Mouse (Mus musculus) cerebellum, postnatal 4 days (tissue): ENCODE data around the gene Mrpl34.

Experiments used
- DNase-seq, 2 experiments: peaks; one replicate each; pipeline ENCODE4 v3.0.0; 2022; ENCODE audit warnings: low spot score in 2 of 2, mixed read lengths in 1 of 2

Mrpl34 gene

DNA sequence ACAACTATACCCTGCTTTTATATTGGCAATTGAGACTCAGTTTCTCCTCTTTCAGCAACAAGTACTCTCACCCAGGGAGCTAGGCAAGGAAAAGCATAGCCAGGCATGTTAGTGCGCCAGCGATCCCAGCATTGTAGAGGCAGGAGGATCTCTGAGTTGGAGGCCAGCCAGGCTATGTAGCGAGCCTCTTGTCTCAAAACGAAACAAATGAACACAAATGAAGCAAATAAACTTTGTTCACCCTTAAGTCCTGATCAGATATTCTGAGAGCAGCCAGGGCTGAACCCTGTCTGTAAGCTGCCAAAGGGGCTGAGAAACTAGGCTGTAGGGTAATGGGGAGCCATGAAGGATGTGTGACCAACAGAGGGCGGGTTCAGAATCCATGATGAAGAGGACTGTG lies 31.1 kb downstream of the Mrpl34 start:
- no peak for DNase-seq

DNA sequence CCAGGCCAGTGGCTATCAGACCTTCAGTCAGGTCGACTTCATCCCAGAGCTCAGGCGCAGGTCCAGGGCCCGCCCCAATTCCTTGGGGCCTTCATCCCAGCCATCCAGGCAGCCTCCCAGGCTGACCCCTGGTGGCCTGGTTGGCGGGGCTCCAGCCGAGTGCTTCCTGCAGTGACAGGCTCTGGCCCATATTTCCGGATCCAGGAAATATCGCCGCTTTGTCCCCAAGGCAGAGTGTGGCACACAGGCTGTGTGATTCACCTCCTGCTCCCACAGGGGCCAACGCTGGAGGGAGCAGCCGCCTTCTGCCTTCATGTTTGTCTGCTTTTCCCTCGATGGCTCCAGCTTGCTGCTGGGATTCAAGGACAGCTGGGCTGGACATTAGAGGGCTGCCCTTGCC lies 31.7 kb downstream of the Mrpl34 start:
- DNase-seq, result peak; percentile 53 to 60

DNA sequence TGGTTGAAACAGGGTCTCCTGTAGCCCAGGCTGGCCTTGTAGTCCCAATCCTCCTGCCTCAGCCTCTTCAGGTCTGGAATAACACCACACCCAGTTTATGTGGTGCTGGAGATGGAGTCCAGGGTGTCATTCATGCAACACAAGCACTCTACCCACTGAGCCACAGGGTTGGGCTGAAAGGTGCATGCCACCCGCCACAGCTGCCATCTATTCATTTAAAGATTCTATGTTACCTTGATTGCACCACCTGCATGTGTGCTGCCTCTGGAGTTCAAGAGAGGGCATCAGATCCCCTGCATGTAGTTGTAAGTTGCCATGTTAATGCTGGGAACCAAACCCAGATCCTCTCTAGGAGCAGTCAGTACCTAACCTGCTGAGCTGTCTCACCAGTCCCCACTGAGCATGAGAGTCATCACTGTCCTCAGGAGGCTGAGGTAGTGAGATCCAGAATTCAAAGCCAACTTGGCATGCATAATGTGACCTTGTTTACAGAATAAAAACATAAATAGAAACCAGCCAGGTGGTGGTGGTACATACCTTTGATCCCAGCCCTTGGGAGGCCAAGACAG lies 32.4 kb downstream of the Mrpl34 start:
- no peak for DNase-seq

DNA sequence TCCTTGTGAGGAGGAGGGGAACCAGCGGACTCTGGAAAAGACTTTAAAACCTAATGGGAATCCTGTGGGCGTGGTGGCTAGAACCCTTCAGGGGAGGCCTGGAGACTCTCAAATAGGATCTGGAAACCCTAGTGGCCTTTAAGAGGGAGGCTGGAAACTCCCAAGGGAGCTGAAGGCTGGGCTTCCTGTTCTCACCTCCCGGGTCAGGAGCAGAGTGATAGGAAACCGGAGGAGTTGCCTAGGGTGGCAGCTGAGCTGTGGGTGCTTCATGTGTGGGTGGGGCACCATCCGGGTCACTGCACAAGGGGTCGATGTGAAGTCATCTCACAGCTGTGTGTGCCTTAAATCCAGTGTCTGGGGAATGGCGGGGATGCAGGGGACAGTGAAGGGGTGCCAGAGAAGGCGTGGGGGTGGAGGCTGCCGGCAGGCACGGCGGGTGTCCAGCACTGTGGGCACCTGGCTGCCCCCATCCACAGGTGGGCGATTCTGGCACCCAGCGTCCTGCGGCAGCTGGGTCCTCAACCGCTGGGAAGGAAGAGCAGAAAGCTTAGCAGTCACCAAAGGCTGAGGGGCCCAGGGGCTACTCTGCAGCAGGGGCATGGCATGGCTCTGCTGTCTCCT lies 33.2 kb downstream of the Mrpl34 start:
- no peak for DNase-seq

DNA sequence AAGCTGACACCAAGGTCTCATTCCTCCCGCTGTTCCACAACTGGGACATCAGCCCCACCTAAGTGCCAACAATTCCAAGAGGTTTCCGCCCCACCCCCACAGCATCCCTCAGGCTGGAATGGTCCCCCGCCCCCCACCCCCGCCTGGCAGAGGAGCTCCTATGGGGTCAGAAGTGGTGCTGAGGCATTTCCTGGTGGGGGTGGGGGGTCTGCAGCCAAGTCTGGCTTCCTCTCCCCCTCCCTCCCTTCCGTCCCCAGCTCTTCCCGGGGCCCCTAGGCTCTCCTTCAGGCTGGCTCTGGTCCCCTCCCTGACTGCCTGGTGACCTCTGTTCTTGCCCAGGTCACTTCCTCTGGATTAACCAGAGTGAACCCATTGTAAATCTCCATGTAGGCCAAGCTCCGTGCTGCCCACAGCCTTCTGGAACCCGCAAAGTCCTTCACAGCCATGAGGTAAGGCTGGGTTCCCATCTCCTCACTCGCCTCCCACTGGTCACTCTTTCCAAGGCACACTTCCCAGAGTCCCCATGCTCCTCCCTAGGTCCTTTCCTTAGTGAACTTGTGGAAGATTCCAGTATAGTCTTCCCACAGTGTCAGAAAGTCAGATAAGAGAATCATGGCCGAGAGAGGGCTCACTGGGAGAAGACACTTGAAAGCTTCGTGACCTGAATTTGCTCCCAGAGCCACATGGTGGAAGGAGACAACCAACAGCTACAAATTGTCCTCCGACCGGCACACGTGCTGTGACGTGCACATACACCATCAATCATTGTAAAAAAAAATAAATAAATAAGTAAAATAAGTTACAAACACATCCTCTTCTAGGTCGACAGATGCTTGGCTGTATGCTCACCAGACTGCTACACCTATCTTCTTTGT lies 34.3 kb downstream of the Mrpl34 start:
- DNase-seq, result no peak

DNA sequence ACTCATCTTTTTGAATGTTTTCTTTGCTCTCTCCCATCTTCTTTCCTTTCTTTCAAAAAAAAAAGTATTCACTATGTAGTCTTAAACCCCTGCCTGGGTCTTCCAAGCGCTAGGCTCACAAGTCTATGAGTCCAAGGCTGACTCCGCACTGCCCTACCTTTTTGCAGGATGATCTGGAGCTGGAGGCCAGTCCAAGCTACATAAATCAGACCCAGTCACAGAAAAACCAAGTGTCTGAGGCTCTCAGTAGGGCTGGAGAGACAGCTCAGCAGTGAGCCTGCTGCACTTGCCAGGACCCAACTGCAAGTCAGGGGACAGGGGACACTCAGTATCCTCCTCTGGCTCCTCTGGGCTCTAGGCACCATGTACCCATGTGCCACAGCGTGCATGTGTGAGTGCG lies 39.6 kb downstream of the Mrpl34 start:
- DNase-seq, result no peak

DNA sequence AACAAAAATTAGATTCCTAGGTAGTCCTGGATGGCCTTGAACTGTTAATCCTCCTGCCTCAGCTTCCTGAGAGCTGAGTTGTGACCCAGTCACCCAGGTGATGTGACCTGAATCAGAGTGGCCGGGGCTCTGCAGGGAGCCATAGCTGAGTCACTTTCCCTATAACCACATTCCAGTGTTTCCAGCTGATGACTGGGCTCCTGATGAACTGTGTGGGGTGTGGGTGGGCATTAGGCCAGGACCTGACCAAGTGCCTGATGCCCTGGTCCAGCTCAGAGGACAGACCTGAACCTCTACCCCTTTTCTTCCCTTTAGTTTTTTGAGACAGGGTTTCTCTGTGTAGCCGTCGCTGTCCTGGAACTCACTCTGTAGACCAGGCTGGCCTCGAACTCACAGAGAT lies 40.6 kb downstream of the Mrpl34 start:
- DNase-seq, result no peak

DNA sequence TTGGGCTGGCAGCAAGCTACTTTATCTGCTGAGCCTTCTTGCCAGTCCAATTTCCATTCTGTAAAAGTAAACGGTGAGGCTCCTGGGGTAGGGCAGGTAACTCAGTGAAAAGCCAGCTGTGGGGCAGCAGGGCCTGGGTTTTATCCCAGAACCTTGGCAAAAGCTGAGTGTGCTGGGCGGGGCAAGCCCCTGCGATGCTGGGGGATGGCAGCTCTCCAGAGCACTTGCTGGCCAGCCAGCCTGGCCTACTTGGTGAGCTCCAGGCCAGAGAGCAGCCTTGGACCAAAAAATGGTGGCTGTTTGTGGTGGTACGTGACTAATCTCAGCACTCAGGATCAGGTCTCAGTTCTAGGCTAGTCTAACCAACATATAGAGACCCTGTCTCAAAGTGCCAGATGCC lies 41.2 kb downstream of the Mrpl34 start:
- no peak for DNase-seq

DNA sequence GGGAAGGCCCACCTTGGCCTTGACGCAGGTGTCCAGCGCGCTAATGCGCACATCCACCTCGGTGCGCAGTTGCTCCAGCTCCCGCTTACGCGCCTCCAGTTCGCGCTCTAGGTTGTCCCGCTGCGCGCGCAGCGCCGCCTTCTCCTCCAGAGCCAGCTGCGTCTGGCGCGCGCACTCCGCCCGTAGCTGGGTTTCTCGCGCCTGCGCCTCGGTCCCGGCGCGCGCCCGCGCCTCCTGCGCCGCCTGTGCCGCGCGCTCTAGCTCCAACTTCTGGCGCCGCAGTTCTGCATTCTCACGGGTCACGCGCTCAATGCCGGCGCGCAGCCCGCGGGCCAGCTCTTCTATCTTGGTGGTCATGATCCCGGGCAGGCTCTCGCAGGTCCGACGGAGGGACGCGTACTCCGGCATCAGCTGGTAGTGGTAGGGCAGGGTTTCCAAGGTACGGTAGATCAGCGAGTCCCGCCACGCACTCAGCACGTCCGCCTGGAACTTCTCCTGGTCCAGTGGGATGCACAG lies 42.9 kb downstream of the Mrpl34 start:
- DNase-seq, result peak; percentile 34 to 67

DNA sequence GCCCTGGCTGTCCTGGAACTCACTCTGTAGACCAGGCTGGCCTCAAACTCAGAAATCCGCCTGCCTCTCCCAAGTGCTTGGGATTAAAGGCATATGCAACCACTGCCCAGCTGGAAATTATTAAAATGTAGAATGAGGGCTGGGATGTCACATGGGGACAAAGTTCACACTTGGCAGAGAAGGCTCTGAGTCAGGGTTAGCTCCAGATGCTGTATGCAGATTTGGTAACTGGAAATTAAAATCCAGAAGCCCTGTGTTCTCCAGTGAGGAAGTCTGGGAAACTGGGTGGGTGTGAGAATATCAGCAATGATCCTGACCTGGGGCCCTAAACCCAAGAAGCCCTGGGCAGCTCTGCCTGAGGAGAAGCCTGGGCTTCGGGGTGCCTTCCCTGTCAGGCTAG lies 44.6 kb downstream of the Mrpl34 start:
- no peak for DNase-seq

DNA sequence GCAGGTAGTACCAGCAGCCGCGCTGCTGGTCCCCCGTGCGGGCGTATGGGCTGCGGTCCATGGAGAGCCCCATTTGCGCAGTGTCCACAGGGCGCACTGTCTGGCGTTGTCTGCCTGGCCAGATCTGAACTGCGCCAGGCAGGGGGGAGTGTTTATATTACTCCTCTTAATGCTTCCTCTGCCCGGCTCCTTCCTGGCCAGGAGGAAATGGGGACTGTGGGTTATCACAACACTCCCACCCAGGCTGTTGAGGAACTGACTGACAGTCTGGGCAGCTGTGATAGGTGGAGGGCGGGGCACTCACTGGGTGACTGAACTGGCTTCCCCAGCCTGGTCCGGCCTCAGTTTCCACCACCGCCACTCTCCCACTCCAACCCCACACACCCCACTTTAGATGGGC lies 46.9 kb downstream of the Mrpl34 start, which contains the start of gene Plvap:
TSS of gene Plvap (minus strand) at position 109 of the 400 bp plus-strand sequence.
- no peak for DNase-seq

DNA sequence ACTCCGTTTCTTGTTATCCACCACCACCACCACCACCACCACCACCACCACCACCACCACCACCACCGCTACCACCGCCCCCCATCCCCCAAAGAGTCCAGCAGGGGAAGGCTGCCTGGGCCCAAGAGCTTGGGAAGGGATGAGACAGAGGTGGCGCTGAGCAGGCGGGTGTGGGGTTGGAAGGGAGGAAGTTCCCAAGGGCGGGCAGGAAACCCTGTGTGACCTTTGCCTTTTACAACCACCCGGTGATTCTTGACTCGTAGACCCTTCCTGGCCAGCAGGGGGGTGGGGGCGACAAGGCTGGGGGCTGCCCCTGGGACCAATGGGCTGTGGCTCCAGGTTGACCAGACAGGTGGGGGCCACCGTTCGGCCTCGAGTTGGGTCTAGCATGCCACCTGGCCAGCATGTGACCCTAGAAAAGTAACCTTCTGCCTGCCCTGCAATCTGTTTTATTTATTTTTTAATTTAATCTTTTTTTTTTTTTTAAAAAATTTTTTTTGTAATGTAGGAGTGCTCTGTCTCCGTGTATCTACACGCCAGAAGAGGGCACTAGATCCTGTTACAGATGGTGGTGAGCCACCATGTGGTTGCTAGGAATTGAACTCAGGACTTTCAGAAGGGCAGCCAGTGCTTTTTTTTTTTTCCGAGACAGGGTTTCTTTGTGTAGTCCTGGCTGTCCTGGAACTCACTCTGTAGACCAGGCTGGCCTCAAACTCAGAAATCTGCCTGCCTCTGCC lies 48.4 kb downstream of the Mrpl34 start:
- no peak for DNase-seq

DNA sequence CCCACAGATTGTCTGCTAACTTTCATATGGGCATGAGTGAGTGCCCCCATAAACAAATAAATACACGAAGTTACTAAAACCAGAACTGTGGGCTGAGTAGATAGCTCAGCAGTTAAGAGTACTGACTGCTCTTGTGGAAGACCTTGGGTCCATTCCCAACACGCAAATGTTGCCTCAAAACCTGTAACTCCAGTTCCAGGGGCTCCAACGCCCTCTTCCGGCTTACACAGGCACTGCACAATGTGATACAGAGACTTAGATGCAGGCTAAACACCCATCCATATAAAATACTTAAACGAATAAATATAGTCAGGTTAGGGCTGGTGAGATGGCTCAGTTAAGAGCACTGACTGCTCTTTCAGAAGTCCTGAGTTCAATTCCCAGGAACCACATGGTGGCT lies 50.3 kb downstream of the Mrpl34 start:
- no peak for DNase-seq
